Mouse (Mus musculus) adrenal gland, postnatal 14 days (tissue): ENCODE measurements at regions not wholly inside any gene's neighbourhood (a gene's known extent, or its start where the extent isn't known, plus 50 kb on each side); places are given as distances from the start of the nearest gene placed in this dataset.

ENCODE experiments used
- DNase-seq: peaks from one replicate; pipeline ENCODE4 v3.0.0; 2021; ENCODE audit warnings: mixed read lengths

DNA sequence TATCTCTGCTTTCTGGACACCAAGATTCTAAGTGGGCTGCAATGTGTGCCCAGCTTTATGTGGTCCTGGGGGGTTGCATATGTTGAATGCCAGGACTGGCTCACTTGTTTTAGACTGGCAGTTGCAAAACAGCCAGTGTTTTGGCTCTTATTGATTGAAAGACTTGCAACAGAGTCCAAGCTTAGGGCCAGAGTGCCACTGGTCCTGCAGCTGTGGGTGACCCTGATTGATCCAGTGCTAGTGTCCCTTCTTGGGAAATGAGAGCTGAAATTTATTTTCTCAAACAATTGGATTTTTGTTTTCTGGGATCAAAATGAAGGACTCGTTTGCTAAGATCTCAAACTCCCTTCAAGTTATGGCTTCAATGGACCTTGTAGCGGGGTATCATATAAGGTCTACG is 603.4 kb downstream of the Epha4 start:
- no peak for DNase-seq

GRCm38 (mm10) chr1:76919541-76919940 is 595.3 kb downstream of the Epha4 start:
- no peak for DNase-seq

GRCm38 (mm10) chr1:76920634-76921033 is 594.3 kb downstream of the Epha4 start:
- no peak for DNase-seq

DNA sequence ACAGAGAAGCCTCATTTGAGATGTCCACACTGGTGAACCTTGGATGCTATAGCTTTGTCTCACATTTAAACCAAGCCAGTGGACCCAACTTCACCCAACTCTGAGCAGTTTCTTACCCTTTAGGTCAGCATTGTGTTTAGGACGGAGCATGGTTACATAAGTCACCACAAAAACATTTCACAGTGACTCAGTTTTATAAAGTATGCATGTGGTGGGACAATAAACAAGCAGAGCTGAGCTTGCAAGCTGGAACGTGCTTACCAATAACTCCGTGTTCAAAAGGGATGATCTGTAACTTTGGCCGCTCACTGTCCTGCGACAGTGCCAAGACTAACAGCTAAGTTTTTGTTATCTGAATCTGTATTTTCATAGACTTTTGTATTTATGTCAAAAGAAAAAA is 587.8 kb downstream of the Epha4 start:
- DNase-seq: no peak

DNA sequence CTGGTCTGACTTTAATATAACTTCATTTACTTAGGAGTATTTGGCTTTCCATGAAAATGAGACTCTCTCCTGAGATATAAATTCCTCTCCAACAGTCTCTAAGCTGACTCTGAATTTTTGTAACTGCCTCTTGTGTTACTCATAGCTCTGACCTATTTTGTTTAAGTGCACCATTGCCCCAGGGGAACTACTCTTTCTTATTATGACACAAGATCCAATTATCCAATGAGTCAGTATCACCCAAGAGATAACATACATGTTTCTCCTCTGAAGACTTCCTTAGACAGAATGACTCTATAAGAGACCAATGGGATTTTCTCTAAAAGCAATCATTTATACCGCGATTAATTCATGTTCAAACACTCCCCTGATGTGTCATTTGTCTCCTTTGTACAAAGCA is 586.9 kb downstream of the Epha4 start:
- DNase-seq: no peak

DNA sequence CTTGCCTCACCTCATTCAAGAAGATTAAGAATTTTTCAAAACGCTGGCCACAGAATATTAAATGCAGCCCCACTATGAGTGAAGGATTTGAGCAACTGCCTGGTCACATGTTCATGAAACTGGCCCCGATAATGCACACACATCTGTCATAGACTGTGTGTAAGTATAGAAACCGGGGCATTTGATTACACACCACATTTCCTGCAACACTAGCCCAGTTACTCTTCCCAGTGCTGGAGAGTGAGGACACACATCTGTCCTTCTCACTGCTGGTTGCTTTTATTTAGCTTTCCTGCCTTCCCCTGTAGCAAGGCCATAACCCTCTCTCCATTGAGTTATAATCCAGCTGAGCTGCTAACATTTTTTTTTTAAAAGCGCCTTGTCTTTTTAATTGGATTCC is 581.4 kb downstream of the Epha4 start:
- DNase-seq: no peak

DNA sequence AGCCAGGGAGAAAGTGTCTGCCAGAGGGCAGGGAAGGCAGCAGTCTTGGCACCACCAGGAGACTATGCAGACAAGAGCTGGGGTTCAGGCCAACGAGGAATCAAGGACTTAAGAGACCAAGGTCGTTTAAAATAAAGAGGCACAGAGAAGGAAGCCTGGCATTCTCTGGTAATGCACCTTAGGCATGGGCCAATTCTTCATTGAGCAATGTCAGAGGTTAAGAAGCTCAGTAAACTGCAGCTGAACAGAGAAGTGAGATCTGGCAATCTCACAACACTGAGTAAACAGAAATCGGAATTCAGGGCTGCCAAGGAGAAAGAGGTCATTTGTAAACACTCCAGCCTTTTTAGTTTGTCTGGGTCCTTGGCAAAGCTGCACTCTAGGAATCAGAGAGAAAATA is 572.2 kb downstream of the Epha4 start:
- DNase-seq: peak; percentile 58

DNA sequence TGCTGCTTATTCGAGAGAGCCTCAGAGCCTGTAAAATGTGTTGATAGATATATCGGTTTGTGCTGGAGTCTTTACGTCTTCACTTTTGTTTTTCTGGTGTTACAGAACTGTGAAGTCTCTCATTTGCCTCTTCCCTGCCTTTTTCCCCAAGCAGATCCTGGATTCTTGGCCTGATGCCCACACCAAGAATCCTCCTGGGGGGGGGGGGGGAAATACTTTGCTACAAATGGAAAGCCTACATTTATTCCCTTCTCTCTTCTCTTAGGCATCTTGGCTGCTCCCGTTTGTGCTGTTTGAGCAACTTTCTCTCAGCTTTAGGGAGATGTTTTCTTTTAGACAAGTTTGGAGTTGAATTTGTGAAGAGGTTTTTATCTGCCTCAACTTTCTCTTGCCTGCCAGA is 570.8 kb downstream of the Epha4 start:
- DNase-seq: no peak

DNA sequence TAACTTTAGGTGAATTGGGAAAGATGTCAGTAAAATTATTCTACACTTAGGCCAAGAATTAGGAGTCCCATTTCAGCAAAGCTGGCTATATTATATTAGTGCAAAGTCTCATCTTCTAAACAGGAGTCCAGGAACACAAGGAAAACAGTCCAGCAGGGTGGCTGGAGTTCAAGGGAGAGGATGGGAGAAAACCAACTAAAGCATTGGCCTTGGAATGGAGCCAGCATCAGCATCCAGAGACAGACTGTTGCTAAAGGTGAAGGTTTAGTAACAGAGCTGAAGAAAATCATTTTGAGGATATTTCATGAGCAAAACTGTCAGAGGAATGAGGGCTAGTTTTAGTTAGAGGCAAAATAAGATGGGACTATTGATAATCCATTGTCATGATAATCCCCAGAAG is 559.9 kb downstream of the Epha4 start:
- peak; percentile 49 for DNase-seq

GRCm38 (mm10) chr1:76957411-76957810 is 557.5 kb downstream of the Epha4 start:
- no peak for DNase-seq

DNA sequence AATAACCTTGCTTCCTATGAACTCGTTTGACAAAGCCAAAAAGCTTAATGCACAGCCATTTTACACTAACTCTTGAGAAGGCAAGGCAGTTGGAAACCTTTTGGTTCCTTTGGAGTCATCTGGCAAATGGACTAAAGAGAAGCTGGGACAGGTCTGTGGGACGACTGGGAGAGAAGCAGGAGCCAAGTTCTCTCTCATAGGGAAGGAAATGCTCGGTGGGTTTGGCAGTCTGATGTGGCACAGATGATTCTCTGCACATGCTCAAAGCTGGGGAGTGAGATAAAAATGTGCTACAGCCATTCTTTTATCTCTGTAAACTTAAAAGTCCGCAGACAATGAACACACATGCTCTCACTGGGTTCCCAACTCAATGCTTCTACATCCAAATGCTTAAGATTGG is 556.2 kb downstream of the Epha4 start:
- DNase-seq: no peak

DNA sequence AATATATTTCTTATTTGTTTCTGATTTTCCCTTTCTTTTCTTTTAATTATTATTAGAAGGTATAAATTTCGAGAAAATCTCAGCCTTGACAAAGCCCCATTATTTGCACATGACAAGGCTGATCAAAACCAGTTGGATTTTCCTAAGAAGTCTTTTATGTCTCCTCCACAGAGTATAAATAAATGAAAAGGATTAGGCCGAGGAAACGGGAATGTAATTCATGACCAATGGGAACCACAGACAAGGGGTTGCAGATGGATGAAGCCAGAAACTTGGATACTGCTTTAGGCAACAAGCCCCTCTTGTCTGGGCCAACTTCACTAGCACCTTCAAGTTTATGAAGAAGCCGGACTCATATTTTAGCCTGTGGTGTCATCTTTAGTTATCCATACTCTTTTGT is 542.4 kb downstream of the Epha4 start:
- DNase-seq: no peak

GRCm38 (mm10) chr1:76975077-76975945 is 539.6 kb downstream of the Epha4 start:
- DNase-seq: no peak

DNA sequence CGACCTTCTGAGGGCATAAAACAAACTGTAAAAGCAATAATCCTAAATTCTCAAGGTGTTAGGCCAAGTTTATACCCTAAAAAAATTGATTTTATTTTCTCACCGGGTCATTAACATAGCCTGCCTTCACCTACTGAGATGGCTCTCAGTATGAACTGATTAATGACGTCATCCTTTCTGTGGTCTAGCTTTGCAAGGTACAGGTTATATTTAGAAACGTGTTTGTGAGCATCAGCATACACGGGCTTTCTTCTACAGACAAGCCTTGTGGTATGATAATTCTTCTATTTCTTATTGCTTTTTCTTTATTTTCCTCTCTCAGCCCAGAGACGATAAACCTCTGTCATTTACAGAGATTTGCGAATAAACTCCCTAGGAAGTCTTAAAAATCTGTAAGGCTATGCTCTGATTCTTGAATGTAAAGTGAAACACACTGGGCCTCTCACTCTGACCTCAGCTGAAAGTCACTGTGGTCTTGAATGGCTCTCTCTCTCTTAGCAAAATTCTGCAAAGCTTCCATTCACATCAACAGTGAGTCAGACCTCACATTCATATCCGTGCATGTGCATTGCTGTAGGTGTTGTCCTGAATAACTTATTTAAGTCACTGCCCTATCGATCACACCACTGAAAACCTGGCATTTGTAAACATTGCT is 534.3 kb downstream of the Epha4 start:
- no peak for DNase-seq

- no peak for DNase-seq
Measured at GRCm38 (mm10) chr1:76993776-76994175, 521.1 kb downstream of the Epha4 start.

DNA sequence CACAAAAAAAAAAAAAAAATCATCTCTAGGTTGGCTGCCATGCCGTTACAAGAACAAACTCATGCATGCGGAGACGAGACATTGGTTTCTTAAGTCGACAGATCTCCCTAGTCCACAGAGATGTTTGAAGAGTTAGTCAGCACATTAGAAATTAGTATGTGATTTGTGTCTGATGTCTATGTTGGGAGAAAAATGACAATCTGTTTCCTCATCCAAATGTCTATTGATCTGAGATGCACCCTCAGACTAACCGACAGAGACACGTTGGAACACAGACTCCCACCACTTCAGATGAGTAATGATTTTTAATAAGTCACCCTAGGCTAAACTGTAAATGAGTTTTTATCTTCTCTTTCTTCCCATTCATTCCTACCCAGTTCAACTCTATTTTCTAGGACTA is 506.9 kb downstream of the Epha4 start:
- no peak for DNase-seq

DNA sequence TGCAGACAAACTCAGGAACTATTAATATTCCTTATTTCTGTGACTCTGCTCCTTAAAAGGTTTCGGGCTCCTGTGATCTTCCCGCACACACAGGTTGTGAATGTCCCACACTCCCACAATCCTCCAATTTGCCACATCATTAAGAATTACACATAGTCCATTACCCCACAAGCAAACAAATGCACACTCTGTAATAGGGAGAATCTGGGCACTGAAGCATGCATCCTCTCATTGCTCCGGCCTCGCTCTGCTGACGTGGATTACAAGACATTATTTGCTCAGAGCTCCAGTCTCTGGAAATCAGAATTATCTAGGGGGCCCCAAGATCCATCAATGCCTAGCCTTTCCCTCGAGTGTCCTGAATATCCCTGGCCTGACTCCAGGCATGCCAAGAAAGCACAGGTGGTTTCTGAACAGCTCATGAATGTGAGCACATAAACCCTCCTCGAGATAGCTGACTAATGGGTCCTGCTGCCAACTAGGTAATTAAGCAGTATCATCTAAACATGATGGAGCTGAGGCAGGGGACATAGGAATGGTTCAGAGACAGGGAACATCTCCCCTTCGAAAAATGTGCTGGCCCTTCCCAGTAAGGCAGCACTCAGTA is 504.2 kb downstream of the Epha4 start:
- no peak for DNase-seq

DNA sequence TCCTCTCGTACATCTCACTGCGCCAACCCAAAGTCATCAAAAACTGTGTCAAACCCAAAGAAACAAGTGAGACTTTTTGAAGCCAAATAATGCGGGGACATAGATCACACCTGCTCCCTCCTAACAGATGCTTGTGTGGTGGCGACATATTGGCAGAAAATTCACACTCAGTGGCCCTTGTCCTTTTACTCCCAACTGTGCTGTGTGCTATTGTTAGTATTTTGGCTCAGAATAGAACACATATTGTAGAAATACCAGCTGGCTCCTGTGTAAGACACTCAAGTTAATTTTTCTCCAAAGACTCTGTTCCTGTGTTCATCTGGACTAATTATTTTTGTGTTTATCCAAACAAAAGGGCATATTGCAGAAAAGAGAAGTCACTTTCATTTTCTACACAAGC is 487.2 kb downstream of the Epha4 start:
- no peak for DNase-seq

DNA sequence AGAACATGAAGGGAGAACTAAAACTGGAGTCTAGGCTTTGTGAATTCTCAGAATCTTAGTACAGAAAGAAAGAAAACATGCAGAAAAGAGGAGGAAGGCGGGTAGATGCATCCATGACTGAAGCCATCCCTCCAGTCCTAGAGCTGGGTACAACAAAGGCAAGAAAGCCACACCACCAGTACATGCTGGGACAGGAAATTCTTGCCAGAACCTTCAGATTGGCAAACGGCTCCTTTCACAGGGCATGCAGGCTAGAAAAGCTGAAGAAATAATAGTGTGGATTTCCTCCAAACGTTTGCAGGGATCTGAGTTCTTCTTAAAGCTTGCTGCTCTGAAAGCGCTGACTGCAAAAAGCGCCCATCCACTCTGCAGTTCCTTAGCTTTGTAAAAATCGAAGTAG is 486.7 kb downstream of the Epha4 start:
- DNase-seq: no peak

- no peak for DNase-seq
Measured at GRCm38 (mm10) chr1:77029091-77029490, 485.8 kb downstream of the Epha4 start.

GRCm38 (mm10) chr1:77043749-77044564 is 470.9 kb downstream of the Epha4 start:
- peak; percentile 49 for DNase-seq

DNA sequence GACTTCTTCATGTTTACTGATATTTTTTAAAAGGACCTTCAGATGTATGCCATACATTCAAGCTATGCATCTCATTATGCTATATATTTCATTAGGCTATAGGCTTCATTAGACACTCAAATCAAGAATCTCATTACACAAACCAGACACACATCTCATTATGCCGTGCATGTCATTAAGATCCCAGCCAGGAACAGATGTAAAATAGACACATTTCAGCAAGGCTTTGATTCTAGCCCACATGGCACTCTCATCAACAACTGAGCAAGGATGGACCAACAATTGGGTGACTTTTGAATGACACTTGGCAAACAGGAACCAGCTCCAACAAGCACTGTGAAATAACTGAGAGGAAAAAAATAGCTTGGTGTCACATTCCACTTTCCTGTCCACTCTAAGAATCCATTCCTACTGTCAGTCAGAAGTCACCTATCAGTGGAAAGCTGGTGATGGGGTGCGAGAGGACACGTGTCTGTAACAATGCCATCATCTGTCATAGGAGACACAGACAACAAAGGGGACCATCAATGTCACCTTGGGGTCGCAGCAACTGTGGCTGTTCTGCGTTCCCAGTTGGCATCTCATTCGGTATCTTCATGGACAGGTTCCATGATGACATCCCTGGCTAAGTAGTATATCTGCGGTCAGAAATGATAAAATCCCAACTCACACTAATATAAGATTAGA is 466.0 kb downstream of the Epha4 start:
- no peak for DNase-seq
